Mouse (Mus musculus): ENCODE measurements around the gene Cxcl3.

Gene Cxcl3

DNA sequence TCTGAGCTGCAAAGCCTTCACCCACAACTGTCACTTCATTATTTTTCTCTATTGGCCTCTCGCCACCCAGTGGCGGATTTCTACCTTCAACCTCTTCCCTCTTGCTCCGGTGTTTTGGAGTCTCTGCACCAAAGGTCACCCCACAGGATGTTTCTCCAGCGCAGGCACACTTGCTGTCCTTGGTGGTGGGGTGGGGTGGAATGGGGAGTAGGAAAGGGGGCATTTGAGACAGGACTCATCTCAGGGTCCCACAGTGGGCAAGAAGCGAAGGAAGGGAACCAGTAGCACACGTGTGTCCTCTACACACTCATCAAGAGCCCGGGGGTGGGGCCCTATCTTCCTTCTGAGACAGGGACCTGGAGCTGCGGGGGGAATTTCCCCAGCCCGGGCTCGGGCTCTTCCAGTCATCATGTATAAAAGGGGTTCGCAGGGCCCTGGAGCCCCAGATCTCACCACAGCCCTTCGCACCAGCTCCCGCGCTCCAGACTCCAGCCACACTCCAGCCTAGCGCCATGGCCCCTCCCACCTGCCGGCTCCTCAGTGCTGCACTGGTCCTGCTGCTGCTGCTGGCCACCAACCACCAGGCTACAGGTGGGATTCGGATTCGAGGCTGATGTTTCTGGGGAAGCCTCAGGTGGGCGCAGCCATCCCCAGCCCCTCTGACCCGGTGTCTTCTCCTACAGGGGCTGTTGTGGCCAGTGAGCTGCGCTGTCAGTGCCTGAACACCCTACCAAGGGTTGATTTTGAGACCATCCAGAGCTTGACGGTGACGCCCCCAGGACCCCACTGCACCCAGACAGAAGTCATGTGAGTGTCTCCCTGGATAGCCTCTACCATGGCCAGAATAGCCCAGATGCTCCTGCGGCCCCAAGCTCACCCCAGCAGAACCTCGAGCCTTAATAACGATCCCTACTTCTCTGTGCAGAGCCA lies at the start of gene Cxcl3:
Gene Cxcl3, plus strand, starts transcription at position 445 of the 930 bp plus-strand sequence.
- DNase-seq = no peak

DNA sequence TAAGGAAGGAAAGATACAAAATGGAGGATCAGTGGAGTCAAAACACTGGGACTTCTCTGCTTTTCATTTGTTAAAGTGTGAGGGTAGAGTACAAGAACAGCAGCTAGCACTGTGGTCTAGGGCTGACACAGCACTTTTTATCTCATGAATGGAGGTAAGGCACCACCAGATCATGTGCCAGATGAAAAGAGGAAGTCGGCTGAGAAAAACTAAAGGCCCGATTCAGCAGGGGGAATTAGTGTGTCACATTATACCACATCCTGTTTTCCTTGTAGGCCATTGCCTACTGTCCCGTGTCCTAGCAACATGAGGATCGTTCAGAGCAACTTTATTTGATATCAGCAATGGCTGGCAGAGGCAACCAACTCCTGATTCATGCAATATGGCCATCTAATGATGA lies 43.9 kb upstream of the Cxcl3 start:
- DNase-seq = no peak

DNA sequence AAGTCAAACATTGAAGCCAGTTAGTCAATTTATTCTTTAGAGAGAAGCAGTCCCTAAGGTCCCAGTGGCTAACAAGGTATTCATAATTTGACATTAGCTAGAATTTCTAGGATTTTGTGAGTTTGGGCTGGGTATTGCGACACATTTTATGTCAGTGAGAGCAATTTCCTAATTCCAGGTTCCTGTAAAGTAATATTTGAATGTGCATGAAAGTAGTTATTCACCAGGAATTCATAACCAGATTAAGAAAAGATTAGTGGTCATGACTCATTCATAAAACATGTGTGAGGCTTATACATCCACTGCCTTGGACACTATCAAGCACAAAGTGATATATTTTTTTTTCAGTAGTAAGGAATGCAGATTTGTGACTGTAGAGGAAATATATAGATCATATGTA lies 32.0 kb upstream of the Cxcl3 start:
- DNase-seq = no peak

DNA sequence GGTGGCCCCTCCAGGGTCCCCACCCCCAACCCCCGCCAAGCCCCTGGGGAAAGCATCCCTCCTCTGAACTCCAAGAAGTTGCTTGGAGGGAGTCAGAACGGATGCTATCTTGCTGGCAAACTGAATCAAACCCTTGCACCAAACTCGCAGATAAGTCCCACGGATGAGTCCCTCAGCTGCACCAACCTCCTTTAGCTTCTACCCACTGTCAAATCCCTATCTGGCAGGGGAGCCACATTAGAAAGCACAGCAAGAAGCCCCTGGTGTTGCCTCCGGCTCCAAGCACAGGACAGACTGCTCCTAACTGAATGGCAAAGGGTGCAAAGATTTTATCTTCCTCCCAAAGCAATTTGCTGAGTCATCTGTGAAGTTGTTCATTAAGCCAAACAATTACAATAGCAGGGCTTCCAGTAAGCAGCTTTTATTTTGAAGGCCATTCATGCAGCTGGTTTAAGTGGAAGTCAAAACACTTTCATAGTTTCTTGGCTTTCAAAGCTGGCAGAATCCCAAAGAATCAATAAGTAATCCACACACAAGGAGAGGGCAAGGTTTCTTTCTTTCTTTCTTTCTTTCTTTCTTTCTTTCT lies 27.8 kb upstream of the Cxcl3 start:
- DNase-seq = no peak

DNA sequence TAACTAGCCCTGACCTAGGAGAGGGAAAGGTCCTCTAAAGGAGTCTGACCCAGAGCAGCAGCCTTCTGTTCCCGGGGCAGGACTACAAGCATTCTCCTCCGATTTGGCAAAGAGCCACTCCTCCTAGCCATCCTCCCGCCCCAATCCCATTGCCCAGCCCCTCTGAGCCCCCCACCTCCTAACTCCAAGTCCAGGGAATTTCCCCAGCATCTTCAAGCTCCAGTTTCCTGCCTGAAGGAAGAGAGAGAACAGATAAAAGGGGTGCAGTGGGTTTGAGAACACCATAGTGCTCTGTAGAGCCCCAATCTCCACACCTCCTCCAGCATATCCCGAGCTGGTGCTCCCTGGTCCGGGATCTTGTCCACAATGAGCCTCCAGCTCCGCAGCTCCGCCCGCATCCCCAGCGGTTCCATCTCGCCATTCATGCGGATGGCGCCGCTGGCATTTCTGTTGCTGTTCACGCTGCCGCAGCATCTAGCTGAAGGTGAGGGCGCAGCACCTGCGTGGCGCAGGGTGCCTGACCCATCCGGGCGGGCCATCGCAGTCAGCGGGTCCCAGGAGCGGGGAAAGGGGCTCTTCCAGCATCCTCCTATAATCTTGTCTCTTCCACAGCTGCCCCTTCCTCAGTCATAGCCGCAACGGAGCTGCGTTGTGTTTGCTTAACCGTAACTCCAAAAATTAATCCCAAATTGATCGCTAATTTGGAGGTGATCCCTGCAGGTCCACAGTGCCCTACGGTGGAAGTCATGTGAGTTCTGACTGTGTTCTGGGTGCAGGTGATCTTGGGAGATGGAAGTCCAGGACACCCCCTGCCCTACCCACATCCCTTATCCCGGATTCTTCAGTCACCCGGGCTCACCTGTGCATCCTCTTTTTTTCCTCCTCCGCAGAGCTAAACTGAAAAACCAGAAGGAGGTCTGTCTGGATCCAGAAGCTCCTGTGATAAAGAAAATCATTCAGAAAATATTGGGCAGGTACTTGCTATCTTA lies 26.5 kb upstream of the Cxcl3 start, which contains the start of gene Cxcl5:
Gene Cxcl5, plus strand, starts transcription at position 284 of the 989 bp plus-strand sequence.
- DNase-seq = no peak

DNA sequence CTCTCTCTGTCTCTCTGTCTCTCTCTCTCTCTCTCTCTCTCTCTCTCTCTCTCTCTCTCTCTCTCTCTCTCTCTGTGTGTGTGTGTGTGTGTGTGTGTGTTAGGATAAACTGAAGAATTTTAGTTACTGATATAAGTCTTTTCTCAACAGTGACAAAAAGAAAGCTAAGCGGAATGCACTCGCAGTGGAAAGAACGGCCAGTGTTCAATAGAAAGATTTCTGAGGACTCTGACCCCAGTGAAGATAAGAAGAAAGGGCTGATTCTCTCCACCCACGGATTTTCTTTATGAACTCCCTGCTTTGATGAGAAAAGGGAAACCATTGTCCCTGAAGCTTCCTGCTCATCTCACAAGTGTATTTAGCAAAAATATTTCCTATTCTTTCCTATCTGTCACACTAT lies 25.6 kb upstream of the Cxcl3 start:
- no peak for DNase-seq

DNA sequence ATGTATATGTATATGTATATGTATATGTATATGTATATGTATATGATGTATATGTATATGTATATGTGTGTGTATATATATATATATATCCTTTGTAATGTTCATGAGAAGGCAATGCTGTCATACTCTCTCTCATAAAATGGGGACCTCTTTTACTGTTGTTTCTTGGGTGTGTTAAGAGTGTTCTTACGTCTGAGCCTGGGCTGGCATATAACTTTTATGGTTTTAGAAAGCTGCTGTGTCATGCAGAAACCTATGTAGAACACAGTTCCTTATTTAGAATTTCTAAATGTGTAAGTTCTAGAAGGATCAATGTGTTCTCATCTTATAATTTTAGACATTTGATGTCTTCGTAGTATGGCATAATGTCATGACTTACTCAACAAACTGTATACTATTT lies 25.1 kb upstream of the Cxcl3 start:
- DNase-seq = no peak

DNA sequence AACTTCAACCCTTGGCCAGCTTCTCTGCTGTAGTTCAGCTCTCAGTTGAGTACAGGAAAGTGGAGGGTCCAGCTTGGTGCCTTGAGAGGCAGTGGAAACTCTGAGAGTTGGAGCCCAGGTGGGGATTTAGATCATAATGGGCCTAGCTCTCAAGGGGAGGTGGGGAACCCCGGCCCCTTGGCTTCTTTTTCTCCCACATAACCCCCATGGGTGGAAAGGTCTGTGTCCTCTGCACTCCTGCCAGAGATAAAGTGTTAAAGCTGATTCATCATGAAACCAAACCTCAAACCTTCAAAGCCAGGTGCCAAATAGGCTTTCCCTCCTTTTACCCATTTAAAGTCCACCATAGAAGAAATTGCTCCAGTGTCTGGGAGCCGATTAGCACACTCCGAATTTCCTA lies 24.1 kb upstream of the Cxcl3 start:
- no peak for DNase-seq

DNA sequence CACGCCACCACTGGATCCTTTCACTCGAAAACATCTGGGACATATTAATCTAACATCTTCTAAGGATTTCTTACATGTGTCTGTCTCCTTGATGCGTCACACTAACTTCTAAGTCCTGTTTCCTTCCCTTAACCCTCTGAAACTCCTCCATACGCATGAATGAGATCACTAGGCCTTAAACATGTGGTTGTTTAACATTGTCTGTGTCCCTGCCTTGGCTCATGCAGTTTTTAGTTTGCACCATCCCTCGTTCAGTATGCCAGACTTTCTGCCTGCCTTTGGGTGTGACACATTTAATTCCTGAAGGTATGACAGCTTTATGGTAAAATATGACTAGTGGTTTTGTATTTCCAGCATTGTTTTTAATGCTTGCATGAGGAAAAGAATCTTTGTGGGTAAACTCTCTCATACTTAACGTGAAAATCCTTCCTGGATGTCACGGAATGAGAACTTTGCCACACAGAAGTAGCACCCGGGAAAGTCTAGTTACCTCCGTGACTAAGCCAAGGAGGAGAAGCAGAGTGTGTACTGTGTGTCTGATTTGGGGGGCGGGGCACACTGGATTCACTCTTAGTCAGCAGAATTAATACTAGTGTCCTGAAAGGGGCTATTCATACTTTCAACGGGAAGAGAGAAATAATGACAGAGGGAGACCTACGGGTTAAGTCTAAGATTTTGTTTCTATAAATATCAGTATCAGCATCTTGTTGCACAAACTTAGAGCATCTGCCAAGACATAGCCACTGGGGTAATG lies 21.8 kb upstream of the Cxcl3 start:
- DNase-seq = no peak

DNA sequence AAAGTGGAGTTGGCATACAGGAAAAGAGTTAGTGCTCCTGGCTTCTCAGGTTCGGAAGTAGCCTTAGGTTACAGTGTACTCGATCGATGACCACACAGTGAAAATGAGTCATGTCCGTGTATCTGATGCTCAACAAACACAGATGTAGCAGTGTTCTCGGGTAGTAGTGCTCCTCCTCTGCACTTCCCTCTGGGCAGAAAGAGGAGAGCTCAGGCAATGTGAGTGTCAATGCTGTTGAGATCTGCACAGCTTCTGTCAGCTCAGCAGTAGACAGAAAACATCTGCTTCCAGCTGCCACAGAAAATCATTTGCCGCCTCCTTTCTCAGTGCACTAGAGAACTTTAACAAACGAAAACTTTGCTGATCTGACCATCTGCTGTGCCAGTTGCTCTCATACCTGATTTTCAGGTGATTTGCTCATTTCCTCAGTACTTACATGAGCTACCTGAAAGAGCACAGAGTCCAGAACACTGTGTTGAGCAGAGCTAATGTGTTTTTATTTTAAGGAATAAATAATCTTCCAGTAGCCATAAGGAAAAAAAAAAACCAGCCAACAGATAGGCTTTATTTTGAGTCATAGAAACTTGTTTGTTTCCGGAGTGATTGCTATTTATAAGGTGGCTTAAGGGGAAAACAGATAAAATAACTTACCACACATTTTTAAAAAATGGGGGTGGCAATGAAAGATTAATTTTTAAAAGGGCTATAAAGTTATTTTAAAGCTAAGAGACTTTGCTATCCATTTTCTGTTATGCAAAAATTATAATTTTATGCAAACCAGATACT lies 19.9 kb upstream of the Cxcl3 start:
- DNase-seq = no peak

DNA sequence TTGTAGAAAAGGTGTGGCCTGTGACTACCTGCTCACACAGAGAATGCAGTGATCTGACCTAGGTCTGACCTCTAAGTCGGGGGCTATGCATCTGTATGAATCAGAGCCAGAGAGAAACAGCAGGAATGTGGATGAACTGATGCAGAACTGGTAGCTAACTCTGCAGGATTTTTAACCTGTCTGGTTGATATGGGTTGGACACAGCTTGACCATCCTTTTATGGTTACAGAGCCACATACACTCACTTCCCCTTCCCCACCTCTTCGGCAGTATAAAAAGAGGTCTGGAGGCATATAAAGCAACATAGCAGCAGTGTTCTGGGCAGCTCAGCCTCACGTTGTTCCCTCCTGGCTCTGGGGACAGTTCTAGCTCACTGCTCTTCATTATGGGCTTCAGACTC lies 17.7 kb upstream of the Cxcl3 start, which contains the start of gene Ppbp:
Gene Ppbp, plus strand, starts transcription at position 301 of the 400 bp plus-strand sequence.
- no peak for DNase-seq

DNA sequence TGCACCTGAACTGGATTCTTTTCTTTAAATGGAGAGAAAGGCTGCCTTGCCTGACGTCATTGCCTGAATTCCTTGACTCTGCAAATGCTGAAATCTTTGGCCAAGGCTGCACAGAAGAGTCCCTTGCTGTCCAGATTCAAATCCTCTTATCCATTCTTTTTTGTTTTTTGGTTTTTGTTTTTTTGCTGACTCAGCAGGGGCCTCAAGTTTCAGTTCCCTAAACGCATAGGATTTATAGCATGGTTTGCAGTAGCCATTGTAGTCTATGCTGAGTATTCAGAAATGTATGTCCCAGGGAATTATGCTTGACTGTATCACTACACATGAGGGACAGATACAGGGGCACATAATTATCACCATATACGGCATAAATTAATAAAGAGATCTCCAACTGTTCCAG lies 14.5 kb upstream of the Cxcl3 start:
- DNase-seq = no peak

DNA sequence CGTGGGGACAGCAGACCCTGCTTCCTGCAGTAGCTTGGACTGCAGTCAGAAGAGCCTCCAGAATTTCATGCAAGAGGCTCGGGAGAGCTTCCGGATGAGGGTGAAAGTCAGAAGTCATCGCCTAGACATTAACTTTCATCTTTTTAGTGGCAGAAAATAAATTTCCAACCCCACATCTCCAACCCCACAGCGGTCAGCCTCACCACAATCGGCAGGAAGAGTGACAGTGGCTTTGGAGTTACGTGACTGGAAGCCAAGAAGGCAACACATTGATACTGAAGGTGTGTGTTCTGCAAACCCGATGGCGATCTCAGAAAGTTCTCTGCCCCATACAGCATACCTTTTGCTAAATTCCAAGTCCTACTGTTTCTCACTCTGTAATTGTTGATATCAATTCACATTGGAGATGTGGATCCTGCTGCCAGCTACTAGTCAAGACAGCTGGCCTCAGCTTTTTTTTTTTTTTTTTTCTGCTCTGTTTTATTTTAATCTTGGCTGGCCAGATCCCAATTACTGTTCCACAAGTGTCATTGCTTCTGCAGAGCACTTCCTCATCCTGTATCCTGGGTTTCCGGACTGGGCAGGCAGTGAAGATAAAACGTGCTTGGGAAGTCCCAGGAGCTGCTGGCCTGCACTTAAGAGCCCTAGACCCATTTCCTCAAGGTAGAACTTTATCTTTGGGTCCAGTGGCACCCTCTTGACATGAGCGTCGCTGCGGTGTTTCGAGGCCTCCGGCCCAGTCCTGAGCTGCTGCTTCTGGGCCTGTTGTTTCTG lies 13.8 kb upstream of the Cxcl3 start, which contains the start of gene Pf4:
Gene Pf4, plus strand, starts transcription at position 556 of the 774 bp plus-strand sequence.
- no peak for DNase-seq

DNA sequence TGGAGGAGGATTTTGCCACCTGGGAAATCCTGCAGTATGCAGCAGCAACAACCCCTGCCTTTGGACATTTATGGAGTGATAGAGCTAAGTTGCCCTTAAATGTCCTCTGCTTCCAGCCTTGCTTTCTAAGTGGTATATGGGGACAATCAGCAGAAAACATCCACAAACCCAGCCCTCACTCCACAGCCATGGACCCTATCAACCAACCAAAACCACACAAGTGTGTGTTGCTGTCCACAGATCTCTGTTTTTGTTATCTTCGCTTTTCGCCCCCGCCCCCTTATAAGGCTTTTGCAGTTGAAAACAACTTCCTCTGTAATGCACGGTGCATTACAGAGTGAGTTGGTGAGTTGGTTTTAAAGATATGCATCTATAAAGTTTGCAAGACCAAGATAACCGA lies 10.3 kb upstream of the Cxcl3 start:
- no peak for DNase-seq

DNA sequence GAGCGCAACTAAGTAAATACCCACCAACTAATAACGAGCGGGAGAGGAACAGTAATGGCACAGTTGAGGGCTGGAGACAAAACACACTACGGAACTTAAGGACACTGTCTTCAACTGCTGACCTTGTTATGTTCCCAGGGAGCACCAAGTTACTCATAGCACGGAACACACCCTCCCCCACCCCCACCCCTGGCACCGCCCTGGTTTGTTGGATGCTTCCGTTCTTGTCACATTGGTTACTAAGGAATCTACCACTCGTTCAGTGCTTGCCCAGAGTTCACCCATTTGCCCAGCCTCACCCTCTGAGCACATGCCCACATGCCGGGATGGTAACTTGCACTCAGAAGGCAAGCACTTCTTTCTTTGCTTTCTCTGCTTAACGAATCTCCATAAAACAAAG lies 8.3 kb upstream of the Cxcl3 start:
- DNase-seq = no peak

DNA sequence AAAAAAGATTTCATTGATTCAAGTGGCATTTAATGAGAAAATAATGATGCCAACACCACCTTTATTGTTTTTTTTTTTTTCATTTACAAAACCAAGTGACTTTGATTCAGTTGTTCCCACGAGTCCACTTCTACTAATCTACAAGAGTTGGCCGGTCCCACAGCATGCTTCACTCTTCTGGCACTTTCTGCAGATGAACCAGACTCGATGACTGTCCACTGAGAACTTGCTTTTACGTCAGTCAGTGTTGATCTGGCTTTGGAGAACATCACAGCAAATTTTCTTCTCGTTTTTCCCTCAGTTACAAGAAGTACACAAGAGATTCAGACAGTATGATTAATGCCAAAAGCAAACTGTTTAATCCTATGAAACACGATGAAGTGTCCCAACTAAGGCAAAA lies 7.0 kb upstream of the Cxcl3 start:
- no peak for DNase-seq

DNA sequence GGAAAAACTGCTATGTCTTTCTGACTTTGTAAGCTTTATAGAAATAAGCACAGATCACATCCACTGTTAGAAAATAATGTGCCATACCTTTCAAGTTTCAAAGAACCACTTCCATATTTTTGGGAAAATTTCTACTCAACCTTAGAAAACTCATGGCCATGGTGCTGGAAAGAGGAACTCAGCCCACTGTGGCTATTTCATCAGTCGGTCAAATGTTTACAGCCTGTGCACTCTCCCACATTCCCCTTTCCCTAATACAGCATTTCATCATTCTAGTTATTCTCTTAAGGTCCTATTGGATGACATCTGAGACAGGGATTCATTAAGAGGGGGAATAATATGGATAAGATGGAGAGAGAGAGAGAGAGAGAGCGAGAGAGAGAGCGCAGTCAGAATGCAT lies 2.2 kb upstream of the Cxcl3 start:
- no peak for DNase-seq

DNA sequence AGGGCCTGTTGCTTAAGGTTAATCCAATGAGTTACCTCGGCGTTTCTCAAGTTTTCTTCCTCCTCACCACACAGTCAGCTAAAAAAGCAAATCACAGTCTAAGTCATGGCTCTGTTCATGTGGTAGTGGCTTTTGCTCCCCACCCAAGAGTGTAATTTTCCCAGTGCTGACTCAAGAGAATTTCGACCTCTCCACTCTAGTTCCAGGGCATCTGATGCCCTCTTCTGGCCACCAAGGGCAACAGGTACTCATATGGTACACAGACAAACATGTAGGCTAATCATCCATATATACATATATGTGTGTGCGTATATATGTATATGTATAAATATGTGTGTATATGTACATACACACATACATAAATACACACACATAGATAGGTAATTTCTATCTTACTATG lies 2.2 kb downstream of the Cxcl3 start:
- no peak for DNase-seq

DNA sequence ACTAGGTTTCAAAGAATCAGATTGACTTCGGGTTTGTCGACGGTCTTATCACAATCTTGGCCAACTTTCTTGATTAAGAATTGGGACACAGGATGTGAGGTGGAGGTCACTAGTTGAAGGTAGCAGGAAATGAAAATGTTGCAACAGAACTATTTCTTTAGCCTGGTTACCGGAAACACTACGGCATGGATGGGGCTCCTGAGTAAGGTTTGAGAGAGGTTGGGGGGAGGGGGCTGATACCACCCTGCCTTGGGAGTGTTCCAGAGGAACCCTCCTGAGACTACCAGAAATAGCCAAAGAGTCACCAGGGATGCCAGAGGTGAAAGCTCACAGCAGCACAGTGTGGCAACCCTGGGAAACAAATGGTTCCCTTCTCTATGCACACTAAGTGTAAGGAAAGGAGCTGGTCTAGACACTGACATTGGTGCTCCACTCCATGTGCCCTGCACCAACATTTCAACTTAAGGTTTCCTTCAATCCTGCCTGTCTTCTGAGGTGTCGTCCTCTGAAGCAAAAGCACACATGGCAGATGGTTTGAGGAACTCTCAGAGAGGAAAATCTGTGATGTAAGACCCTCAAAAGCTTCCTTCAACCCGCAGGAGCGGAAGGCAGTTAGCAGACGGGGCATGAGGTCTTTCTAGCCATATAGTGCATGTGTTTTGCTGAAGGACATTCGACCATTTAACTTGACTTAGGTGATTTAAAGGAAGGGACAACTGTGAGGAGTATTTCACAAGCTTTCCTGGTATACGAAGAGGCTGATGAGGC lies 3.6 kb downstream of the Cxcl3 start:
- DNase-seq = no peak

DNA sequence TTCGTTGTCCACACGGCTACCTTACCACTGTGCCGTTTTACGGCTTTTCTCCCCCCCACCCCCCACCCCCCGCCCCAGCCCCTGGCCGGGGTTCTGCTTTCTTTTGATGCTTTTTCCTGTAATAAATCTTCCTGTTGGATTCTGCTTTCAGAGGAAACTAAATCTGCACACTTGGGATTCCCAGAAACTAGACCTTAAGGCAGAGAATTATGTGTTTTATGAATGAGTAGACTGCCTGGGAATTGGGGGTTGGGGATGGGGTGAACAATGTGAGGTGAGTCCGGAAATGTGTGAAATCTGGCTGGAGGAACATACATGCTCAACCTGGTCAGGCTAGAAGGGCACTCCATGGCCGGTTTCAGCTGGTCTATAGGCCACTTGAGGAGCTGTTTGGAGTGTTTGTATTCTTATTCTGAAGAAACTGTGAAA lies 4.2 kb downstream of the Cxcl3 start:
- no peak for DNase-seq
